Mouse (Mus musculus) G1E (cell line): ENCODE measurements around the gene Ppp1r1b.

Source experiments
- CTCF ChIP-seq: IDR thresholded peaks from 2 replicates; pipeline ENCODE4 v1.5.1; 2012; ENCODE audit warnings: low read depth, low read length, inconsistent platforms, mixed read lengths
- GATA1 ChIP-seq: IDR thresholded peaks from 2 replicates; pipeline ENCODE4 v1.6.1; 2012; ENCODE audit warnings: borderline replicate concordance, low read length, inconsistent platforms, mixed read lengths
- GATA2 ChIP-seq: IDR thresholded peaks from 2 replicates; pipeline ENCODE4 v1.6.1; 2012; ENCODE audit warnings: low read depth, low read length, inconsistent platforms, borderline replicate concordance
- POLR2AphosphoS5 ChIP-seq: IDR thresholded peaks from 2 replicates; pipeline ENCODE4 v1.6.1; 2012; ENCODE audit warnings: low read depth, low read length, inconsistent platforms; ENCODE audit not compliant: insufficient replicate concordance
- TAL1 ChIP-seq: conservative IDR thresholded peaks from 2 replicates; pipeline ENCODE4 v1.6.1; 2012; ENCODE audit warnings: low read depth, low read length, inconsistent platforms, mixed read lengths

DNA sequence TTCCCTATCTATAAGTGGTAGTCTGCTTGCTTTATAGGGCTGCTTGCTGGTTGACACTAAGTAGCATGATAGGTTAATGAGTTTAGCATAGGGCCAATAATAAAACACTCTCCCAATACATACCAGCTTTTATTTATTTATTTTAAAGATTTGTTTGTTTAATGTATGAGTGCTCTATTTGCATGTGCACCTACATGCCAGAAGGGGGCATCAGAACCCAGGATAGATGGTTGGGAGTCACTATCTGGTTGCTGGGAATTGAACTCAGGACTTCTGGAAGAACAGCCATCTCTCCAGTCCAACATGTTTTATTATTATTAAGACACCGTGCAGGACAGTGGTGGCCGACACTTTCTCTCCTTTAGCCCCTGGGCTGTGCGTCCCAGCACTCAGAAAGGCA lies 16.0 kb upstream of the Ppp1r1b start:
- TF ChIP-seq CTCF (no peak), GATA2 (no peak), GATA1 (no peak), TAL1 (no peak), POLR2AphosphoS5 (no peak)
